Mouse (Mus musculus): ENCODE data around the gene Il1rapl2. TPM values are rescaled to one million over a fixed set of nuclear protein-coding genes. Genes with fewer than 3 reads are reported as not detected.

Il1rapl2 gene
- polyA plus RNA-seq (2015; fragmentation: Nextera tagmentation; extraction: Ambion mirVana), result 1.5 and 2.0 TPM in 2 replicates

DNA sequence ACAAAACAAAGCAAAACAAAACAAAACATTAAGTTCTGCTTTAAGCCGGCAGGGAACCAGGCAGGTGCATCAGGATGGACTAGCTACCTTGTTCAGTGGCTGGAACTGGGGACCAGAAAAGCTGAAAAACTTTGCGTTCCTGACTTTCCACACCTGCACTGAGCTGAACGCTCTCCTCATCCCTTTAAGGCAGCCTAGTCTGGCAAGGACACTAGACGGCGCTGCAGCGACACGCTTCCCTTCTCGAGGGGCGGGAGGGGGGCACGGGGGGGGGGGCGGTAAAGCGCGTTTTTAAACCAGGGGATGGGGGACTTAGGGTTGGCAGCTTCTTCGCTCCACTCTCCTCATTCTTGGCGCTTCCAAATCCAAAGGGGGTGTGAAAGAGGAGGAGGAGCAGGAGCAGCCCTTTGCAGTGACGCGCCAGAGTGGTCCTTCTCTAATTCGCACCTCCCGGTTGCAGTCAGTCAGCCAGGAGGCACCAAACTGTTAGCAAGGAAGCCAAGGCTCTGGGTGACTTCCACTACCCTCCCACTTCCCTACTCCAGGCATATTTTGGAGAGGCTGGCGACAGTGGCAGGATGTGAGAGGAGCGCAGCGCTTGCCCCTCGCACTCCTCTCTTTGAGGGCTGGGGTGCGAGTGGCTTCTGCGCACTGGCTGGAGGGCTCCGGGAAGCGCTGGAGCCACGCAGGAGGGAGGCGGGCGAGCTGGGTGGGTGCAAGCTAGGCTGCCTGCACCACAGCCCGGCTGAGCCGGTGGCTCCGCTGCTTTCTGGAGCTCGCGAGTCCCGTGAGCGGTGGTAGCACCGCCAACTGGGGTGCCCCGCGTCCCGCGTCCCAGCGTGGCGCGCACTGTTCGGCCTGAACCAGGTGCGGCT is at the start of gene Il1rapl2:
Gene Il1rapl2, plus strand, starts transcription at position 288 of the 875 bp plus-strand sequence.
- H3K9ac ChIP-seq (replicated peaks), result peak within 1 kb of the TSS; percentile 39; the same call in 1 of the 2 replicates
- peak within 1 kb of the TSS; percentile 74 for H3K4me2 ChIP-seq (replicated peaks)
- peaks cover 9% of the 10 kb centered on the region; the same call in 1 of the 2 replicates for H3K4me1 ChIP-seq (replicated peaks)
- peaks cover 47% of the 10 kb centered on the region for H3K27me3 ChIP-seq
- 17% methylated on average over 47 of the region's 47 CpGs for WGBS
- H3K27ac ChIP-seq, result no peak within 1 kb of the TSS
- ATAC-seq, result peak; percentile 87
- no peaks in the 10 kb centered on the region for H3K9me3 ChIP-seq
- no peaks in the 10 kb centered on the region for H3K36me3 ChIP-seq
- peak within 1 kb of the TSS; percentile 45 for H3K4me3 ChIP-seq (replicated peaks)

DNA sequence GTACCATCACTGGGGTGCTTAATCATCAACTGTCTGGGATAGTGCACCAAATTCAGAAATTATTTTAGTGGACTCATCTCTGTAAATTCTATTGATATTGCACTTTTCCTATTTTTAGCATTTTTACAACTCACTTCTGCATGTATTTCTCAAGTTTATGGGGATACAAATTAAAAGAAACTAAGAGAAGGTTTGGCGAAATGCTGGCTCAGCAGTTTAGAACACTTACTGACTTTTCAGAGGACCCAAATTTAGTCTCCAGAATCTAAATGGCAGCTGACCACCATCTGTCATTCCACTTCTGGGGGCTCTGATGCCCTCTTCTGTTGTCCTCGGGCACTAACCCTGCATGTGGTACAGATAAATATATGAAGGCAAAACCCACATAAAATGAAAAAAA is 22.1 kb upstream of the Il1rapl2 start:
- Histone ChIP-seq H3K4me1 (replicated peaks) (no peaks in the 10 kb centered on the region), H3K36me3 (no peaks in the 10 kb centered on the region), H3K4me2 (replicated peaks) (no peak overlapping the region), H3K27ac (no peak overlapping the region), H3K9ac (replicated peaks) (no peak overlapping the region), H3K27me3 (no peaks in the 10 kb centered on the region), H3K4me3 (replicated peaks) (no peak overlapping the region), H3K9me3 (no peaks in the 10 kb centered on the region)
- WGBS, result 89% methylated on average over 2 of the region's 2 CpGs
- no peak for ATAC-seq

DNA sequence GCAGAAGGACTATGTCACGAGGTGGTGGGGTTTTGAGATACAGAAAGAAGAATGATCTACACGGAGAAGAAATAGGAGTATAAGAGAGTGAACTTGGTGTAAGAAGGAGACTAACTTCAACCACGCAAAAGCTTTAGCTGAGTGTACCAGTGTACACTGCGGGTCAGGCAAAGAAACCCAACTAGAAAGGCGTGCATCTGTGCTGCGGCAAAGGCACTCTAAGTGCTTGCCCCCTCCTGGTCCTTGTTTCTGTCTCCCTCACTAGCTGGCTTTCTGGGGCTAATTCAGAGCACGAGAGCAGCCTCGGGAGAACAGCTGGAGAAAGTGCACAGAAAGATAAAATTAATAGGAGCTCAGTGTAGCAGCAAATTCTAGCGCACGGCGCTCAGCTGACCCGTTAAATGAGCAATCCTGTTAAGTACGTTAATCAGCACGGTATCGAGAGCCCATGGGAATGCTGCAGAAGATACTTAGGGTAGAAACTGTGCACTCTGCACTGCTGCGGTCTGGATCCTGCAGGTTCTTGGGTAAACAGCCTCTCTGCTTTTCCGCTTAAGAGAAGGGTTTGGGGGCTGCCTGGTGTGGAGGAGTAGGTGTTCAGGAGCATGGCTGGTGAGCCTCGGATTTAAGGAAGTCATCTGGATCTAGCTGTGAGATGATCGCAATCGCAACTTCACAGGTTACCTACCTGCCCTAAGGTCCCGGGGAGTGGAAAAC is 778 bp upstream of the Il1rapl2 start:
- 24% methylated on average over 21 of the region's 21 CpGs for WGBS
- peaks cover 47% of the 10 kb centered on the region for H3K27me3 ChIP-seq
- peak overlapping the region; percentile 74 for H3K4me2 ChIP-seq (replicated peaks)
- peak overlapping the region; percentile 45 for H3K4me3 ChIP-seq (replicated peaks)
- no peaks in the 10 kb centered on the region for H3K36me3 ChIP-seq
- H3K4me1 ChIP-seq (replicated peaks), result peaks cover 9% of the 10 kb centered on the region; the same call in 1 of the 2 replicates
- no peaks in the 10 kb centered on the region for H3K9me3 ChIP-seq
- no peak overlapping the region for H3K9ac ChIP-seq (replicated peaks)
- peak; percentile 68 for ATAC-seq
- no peak overlapping the region for H3K27ac ChIP-seq

DNA sequence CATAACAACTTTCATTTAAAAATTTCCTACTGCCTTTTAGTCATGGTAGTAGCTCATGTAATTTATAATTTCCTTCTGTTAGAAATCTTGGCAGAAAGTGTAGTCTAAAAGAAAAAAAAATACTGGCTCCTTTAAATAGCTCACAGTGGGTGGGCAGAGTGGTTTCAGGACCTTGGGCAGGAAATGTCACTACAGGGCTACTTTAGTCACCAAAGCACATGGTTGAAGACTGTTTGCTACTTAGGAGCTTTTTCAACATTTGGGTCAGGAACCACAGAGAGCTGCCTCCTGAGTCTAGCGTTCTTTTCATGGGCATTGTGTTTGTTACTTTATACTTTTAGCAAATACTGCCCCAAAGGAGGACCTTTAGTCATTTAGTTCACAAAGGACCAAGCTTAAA is 12.2 kb downstream of the Il1rapl2 start:
- ATAC-seq, result no peak
- H3K4me1 ChIP-seq (replicated peaks), result no peaks in the 10 kb centered on the region
- no peaks in the 10 kb centered on the region for H3K36me3 ChIP-seq
- no peaks in the 10 kb centered on the region for H3K27me3 ChIP-seq
- no peak overlapping the region for H3K4me3 ChIP-seq (replicated peaks)
- no peaks in the 10 kb centered on the region for H3K9me3 ChIP-seq
- no peak overlapping the region for H3K27ac ChIP-seq
- no peak overlapping the region for H3K9ac ChIP-seq (replicated peaks)
- no peak overlapping the region for H3K4me2 ChIP-seq (replicated peaks)
- 59% methylated on average over 1 of the region's 1 CpGs for WGBS

DNA sequence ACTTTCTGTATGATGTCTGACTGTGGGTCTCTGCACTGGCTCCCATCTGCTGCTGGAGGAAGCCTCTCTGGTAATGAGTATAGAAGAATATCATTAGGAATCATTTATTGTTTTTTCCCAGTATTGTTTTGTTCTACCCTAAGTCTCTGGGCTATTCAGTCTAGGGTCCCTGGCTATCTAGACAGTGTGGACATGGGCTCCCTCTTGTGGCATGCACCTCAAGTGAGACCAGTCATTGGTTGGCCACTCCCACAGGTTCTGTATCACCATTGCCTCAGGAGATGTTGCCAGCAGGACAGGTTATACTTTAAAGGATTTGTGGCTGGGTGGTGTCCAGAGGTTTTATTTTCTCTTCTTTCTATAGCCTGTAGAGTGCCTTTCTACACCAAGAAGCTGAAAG is 50.3 kb downstream of the Il1rapl2 start:
- H3K9me3 ChIP-seq, result no peaks in the 10 kb centered on the region
- no peaks in the 10 kb centered on the region for H3K4me1 ChIP-seq (replicated peaks)
- no peaks in the 10 kb centered on the region for H3K36me3 ChIP-seq
- no peak for ATAC-seq
- H3K4me2 ChIP-seq (replicated peaks), result no peak overlapping the region
- no peak overlapping the region for H3K4me3 ChIP-seq (replicated peaks)
- no peak overlapping the region for H3K27ac ChIP-seq
- H3K9ac ChIP-seq (replicated peaks), result no peak overlapping the region
- no peaks in the 10 kb centered on the region for H3K27me3 ChIP-seq

DNA sequence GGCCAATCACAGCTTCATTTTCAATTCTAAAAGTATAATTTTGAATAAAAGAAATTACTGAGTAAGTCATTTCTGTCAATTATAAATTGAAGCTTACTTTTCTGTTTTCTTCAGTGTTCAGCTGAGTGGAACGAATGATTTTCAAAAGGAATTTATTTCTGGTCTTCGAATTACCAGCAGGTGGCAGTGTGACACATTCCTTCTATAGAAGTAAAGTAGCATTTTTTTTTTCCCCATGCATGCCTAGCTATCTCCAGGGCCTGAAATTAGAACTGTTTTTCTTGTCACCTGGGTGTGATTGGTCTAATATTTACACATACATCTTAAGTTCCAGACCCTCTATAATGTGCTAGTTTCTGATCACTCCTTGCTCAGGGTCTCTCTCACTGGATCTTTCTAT is 96.6 kb downstream of the Il1rapl2 start:
- 24% methylated on average over 2 of the region's 2 CpGs for WGBS
- no peak overlapping the region for H3K27ac ChIP-seq

DNA sequence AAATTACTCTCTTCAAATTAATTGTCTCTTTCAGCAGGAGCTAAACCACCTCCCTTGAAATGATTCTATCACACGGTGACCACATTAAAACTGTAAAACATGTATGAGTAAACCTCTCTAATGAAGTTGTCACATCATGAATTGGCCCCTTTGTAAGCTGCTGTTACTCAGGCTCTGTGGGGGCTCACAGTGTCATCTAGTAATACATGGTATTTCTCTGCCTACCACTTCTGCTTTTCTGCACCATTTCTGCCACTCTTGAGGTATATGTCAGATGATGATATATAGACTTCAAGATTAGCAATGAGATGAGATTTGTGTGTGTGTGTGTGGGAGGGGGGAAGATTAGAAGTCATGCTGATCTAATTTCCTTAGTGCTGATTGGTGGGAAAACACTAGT is 117.6 kb downstream of the Il1rapl2 start:
- ATAC-seq, result no peak
- 70% methylated on average over 1 of the region's 1 CpGs for WGBS
- Histone ChIP-seq H3K27ac (no peak overlapping the region), H3K36me3 (no peaks in the 10 kb centered on the region), H3K4me2 (replicated peaks) (no peak overlapping the region), H3K27me3 (no peaks in the 10 kb centered on the region), H3K9me3 (no peaks in the 10 kb centered on the region), H3K9ac (replicated peaks) (no peak overlapping the region), H3K4me3 (replicated peaks) (no peak overlapping the region), H3K4me1 (replicated peaks) (no peaks in the 10 kb centered on the region)

More for the DNA sequence above, 96.6 kb downstream of the Il1rapl2 start:
- H3K4me3 ChIP-seq (replicated peaks), result no peak overlapping the region
- H3K36me3 ChIP-seq, result no peaks in the 10 kb centered on the region
- H3K27me3 ChIP-seq, result no peaks in the 10 kb centered on the region
- no peak for ATAC-seq
- H3K9ac ChIP-seq (replicated peaks), result no peak overlapping the region
- H3K4me2 ChIP-seq (replicated peaks), result no peak overlapping the region
- H3K9me3 ChIP-seq, result no peaks in the 10 kb centered on the region
- no peaks in the 10 kb centered on the region for H3K4me1 ChIP-seq (replicated peaks)

DNA sequence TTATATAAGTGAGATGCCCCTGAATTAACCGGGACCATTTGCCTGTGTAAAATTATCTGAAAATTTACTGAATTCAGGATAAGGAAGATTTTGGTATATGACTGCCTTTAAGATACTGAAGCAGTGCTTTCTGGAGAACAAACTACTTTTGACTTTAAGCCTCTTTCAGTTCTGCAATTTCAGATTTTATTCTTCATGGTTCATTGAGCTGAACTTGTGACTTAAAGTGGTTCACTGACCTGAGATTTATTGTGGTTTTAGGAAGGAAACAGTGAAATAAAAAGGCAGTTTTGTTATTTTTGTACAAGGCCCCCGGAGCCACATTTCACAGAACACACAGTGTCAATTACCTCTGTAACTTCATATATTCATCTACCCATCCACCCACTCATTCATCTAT is 129.6 kb downstream of the Il1rapl2 start:
- ATAC-seq, result no peak
- Histone ChIP-seq H3K9me3 (no peaks in the 10 kb centered on the region), H3K4me2 (replicated peaks) (no peak overlapping the region), H3K27ac (no peak overlapping the region), H3K4me3 (replicated peaks) (no peak overlapping the region), H3K4me1 (replicated peaks) (no peaks in the 10 kb centered on the region), H3K36me3 (no peaks in the 10 kb centered on the region), H3K27me3 (no peaks in the 10 kb centered on the region), H3K9ac (replicated peaks) (no peak overlapping the region)
- WGBS, result 92% methylated on average over 2 of the region's 2 CpGs

DNA sequence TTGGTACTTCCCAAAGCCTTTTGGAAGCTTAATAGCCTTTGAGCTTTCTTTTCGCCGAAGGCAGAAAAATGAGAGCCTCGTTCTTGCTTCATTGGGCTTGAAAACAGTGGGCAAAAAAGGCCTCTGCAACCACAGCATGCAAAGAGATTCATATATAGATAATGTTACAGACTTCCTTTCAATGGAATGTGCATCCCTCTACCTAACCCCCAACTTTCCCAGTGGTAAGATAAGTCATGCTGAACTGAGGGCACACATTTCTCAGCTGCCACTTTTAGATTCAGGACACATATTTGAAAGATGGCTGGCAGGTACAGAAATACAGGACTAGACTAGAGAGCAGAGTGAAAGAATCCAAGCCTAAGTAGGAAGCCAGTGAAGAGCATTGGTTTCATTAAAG is 185.1 kb downstream of the Il1rapl2 start:
- no peak overlapping the region for H3K9ac ChIP-seq (replicated peaks)
- ATAC-seq, result no peak
- WGBS, result 51% methylated on average over 3 of the region's 3 CpGs

DNA sequence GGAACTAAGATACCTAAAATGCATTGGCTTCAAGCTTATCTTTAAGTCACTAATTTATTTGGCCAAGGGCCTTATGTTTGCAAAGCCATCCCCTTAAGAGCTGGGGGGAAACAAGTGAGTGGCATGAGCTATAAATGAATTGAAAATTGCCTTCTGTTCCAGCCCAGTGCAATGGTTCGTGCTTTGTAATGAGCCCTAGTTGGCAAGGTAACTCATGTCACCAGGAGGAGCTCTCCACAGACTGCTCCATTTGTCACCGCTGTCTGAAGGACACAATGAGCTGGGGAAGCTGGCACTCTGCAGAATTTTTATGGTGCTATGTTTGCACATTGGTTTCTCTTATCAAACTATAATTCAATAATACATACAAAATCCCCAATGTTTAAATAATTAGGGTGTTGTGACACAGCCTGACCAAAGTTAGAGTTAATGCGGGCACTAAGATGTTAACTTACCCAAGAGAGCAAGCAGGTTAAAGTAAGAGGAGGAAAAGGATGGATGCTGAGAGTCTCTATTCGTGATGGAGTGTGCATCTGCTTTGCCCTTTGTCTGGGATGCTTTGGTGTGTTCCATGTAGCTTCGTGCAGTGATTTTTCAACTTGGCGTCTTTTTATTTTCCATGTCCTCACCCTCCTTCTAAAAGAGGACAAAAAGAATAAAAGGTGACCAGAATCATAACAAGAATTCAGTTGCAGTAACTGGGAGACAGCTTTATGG is 235.2 kb downstream of the Il1rapl2 start:
- Histone ChIP-seq H3K9ac (replicated peaks) (no peak overlapping the region), H3K36me3 (no peaks in the 10 kb centered on the region), H3K4me1 (replicated peaks) (peaks cover 3% of the 10 kb centered on the region; the same call in 1 of the 2 replicates), H3K4me2 (replicated peaks) (no peak overlapping the region), H3K4me3 (replicated peaks) (no peak overlapping the region), H3K9me3 (no peaks in the 10 kb centered on the region), H3K27me3 (no peaks in the 10 kb centered on the region; the same call in 1 of the 2 replicates), H3K27ac (no peak overlapping the region)
- ATAC-seq, result peak; percentile 60; the same call in 1 of the 2 replicates
- WGBS, result 54% methylated on average over 6 of the region's 6 CpGs

More for the DNA sequence above, 185.1 kb downstream of the Il1rapl2 start:
- Histone ChIP-seq H3K9me3 (no peaks in the 10 kb centered on the region), H3K27ac (no peak overlapping the region), H3K4me1 (replicated peaks) (no peaks in the 10 kb centered on the region), H3K27me3 (no peaks in the 10 kb centered on the region), H3K4me2 (replicated peaks) (no peak overlapping the region), H3K36me3 (no peaks in the 10 kb centered on the region), H3K4me3 (replicated peaks) (no peak overlapping the region)

DNA sequence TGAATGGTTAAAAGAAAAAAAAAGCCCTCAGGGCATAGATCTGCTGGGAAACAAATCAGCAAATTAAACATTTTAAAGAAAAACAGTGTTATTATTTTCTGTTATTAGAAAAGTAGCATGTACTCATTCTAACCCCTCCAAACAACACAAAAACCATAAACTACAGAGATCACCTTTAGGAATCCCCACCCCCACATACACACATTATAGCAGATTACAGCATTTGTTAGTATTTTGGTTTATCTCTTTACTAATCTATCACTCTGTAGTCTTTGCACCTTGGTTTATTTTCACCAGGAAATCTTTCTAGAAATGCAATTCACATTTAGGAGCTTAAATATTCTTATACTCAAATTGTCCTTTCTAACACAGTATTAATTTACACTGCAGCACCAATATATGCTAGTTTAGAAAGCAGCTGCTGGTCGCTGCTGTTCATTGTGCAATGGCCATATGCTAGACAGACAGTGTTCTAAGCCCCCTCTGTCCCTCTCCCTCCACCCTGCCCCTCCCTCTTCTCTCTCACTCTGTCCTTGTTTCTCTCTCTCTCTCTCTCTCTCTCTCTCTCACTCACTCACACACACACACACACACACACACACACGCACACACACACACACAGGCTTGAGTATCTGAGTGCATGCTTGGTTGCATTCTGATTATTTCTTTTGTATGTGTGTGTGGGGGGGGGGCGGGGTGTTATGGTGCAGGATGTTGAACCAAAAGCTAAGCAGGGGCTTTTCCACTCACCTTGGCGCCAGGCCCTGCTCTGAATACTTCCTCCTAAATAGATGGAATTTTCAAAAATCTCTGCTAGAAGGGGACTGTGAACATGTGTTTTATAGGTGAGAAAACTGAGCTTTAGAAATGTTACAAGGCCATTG is 236.1 kb downstream of the Il1rapl2 start:
- Histone ChIP-seq H3K27ac (no peak overlapping the region), H3K36me3 (no peaks in the 10 kb centered on the region), H3K4me1 (replicated peaks) (peaks cover 3% of the 10 kb centered on the region; the same call in 1 of the 2 replicates), H3K9me3 (no peaks in the 10 kb centered on the region), H3K9ac (replicated peaks) (no peak overlapping the region), H3K27me3 (no peaks in the 10 kb centered on the region; the same call in 1 of the 2 replicates), H3K4me3 (replicated peaks) (no peak overlapping the region), H3K4me2 (replicated peaks) (no peak overlapping the region)
- WGBS, result 46% methylated on average over 4 of the region's 4 CpGs
- ATAC-seq, result peak; percentile 87

Measured in midbrain, embryonic 13.5 days (tissue).